Mouse (Mus musculus) megakaryocyte, embryonic 14.5 days (primary cell): Measurements from ENCODE around the gene Ace3.

Experiments
- FLI1 ChIP-seq: IDR thresholded peaks from 2 replicates; pipeline ENCODE4 v1.6.1; 2012; ENCODE audit warnings: low read length, inconsistent platforms, mixed read lengths
- GATA1 ChIP-seq: IDR thresholded peaks from 3 replicates; pipeline ENCODE4 v1.6.1; 2012; ENCODE audit warnings: mixed read lengths, low read length, inconsistent platforms, borderline replicate concordance

GRCm38 (mm10) chr11:105964691-105965090, 29.8 kb upstream of the Ace3 start:
- TF ChIP-seq GATA1: no peak
- no peak for TF ChIP-seq FLI1
